Mouse (Mus musculus) layer of hippocampus, adult 9-11 months (tissue): Measurements from ENCODE around the gene Fgf13.
A peak's percentile ranks its signal among the peaks of the same experiment; 100 is the strongest.

Source experiments
- DNase-seq: peaks from one replicate; pipeline ENCODE4 v3.0.0; 2022

The Fgf13 gene

GRCm38 (mm10) chrX:59182323-59182722 lies 385.5 kb downstream of the Fgf13 start:
- DNase-seq: no peak

- DNase-seq: no peak
Observed at GRCm38 (mm10) chrX:59179627-59180026, 388.2 kb downstream of the Fgf13 start.

GRCm38 (mm10) chrX:59179081-59179596 lies 388.7 kb downstream of the Fgf13 start:
- DNase-seq: peak; percentile 46

- no peak for DNase-seq
Observed at GRCm38 (mm10) chrX:59177653-59178052, 390.2 kb downstream of the Fgf13 start.

- DNase-seq: no peak
Observed at GRCm38 (mm10) chrX:59172200-59172599, 395.7 kb downstream of the Fgf13 start.

- DNase-seq: no peak
Observed at GRCm38 (mm10) chrX:59166763-59167162, 401.1 kb downstream of the Fgf13 start.

GRCm38 (mm10) chrX:59141947-59142346 lies 425.9 kb downstream of the Fgf13 start:
- no peak for DNase-seq

GRCm38 (mm10) chrX:59134928-59135361 lies 432.9 kb downstream of the Fgf13 start:
- DNase-seq: peak; percentile 56

- DNase-seq: peak; percentile 16
Observed at GRCm38 (mm10) chrX:59134166-59134861, 433.6 kb downstream of the Fgf13 start.

- no peak for DNase-seq
Observed at GRCm38 (mm10) chrX:59133834-59134165, 434.1 kb downstream of the Fgf13 start.

GRCm38 (mm10) chrX:59133416-59133815 lies 434.5 kb downstream of the Fgf13 start:
- peak; percentile 16 for DNase-seq

GRCm38 (mm10) chrX:59126637-59127036 lies 441.2 kb downstream of the Fgf13 start:
- peak; percentile 17 for DNase-seq

- no peak for DNase-seq
Observed at GRCm38 (mm10) chrX:59113187-59113586, 454.7 kb downstream of the Fgf13 start.

- no peak for DNase-seq
Observed at GRCm38 (mm10) chrX:59085928-59086327, 481.9 kb downstream of the Fgf13 start.

GRCm38 (mm10) chrX:59080427-59080826 lies 487.4 kb downstream of the Fgf13 start:
- no peak for DNase-seq

- DNase-seq: no peak
Observed at GRCm38 (mm10) chrX:59072083-59072482, 495.8 kb downstream of the Fgf13 start.

- DNase-seq: no peak
Observed at GRCm38 (mm10) chrX:59063157-59063556, 504.7 kb downstream of the Fgf13 start.

- no peak for DNase-seq
Observed at GRCm38 (mm10) chrX:59034969-59035368, 532.9 kb downstream of the Fgf13 start.
